Mouse (Mus musculus) kidney, adult 18-20 months (tissue): Measurements from ENCODE around the gene 3110021N24Rik.
"Not testable (repeated sequence)": the region's sequence is repeated elsewhere in the genome, so short reads cannot be mapped to it uniquely, and the experiment has no call there.

Experiments
- DNase-seq: peaks from one replicate; pipeline ENCODE4 v3.0.0; 2021

3110021N24Rik gene

DNA sequence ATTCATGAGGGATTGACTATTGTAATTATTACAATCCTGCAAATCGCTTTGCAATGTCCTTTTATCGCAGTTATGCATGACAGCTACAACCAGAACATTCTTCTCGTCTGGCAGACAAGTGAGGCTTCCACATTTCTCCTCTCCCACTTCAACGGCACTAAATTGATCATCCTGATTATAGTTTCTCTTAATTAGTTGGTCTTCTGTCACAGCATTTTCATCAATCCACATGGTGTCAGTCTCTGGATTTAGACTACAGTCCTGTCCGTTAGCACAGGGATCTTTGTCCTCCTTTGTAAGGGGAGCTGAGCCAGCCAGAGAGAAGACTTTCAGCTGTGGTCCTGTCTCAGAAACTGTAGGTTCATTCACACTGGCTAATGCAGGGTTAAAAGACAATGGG is at the start of gene 3110021N24Rik:
Gene 3110021N24Rik (plus strand): TSS at position 301 of the 400 bp plus-strand sequence.
- no peak for DNase-seq

DNA sequence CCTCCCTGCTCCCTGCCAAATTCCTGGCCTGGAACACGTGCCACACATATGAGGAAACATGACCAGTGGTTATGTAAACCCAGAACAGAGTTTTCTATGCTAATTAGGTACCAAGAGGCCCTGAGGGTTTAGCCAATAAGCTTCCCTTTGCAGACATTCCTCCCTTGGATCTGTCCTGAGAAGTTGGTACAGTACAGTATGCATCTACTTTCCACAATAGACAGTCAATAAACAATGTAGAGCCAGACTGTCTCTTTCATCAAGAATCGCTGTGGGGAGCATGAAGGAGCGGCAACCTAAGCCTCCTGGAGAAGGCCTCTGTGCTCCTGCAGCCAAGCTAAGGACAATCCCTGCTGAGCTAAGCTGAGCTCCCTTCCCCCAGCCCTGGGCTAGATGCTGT is 33.3 kb upstream of the 3110021N24Rik start:
- no peak for DNase-seq

DNA sequence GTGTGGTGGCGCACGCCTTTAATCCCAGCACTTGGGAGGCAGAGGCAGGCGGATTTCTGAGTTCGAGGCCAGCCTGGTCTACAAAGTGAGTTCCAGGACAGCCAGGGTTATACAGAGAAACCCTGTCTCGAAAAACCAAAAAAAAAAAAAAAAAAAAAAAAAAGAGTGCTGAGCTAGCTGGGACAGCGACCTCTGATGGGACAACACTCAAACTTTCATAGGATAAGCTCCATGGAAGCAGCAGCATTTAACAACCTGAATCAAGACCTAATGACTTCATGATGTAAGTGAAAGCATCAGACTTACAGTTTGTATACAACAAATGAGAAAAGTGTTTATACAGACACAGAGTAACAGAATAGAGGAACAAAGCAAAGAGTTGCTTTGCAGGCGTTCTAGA is 32.4 kb upstream of the 3110021N24Rik start:
- not testable (repeated sequence) for DNase-seq

DNA sequence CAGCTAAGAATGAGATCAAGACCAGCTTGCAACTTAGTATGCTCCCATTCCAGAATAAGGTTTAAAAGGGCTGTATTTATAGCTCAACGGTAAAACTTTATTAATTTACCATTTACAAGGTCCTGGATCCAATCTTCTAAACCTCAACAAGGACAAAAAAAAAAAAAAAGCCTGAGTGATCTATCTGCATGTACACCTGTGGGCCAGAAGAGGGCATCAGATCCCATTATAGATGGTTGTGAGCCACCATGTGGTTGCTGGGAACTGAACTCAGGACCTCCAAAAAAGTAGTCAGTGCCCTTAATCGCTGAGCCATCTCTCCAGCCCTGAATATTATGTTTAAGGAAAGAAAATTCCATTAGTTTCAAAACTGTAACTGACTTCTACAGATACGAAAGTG is 29.0 kb upstream of the 3110021N24Rik start:
- no peak for DNase-seq

DNA sequence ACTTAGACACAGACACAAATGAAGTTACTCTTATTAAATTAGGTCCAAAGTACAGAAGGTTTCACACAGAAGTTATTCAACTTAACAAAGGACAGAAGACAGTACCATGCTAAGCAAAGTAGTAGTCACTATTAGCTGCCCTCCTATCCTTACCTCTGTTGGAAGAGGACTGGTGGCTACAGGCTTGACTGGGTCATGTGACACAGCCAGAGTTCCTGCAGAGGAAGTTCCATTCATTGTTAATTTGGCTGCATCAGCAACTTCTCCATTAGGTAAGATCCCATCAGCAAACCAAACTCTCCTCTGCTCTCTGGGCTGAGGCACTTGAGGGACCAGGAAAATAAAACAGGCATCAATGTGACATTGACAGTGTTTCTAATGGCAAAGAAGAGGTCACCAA is 28.0 kb upstream of the 3110021N24Rik start:
- no peak for DNase-seq

DNA sequence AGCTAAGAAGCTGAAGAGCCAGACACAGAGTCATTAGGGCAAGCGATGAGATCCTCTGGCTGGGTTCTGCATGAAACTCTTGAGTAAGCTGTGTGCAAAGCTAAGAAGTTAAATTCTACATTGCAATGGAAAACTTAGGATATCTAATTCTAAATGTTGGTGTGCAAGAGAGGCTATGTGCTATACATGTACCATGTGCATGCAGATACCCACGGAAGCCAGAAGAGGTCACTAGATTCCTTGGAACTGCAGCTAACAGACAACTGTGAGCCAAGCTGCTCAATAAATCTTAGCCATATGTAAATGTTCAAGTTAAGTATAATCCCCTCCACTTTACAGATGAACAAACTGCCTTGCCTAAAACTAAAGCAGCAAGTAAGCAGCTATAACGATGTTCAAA is 22.5 kb upstream of the 3110021N24Rik start:
- DNase-seq: peak; percentile 11

DNA sequence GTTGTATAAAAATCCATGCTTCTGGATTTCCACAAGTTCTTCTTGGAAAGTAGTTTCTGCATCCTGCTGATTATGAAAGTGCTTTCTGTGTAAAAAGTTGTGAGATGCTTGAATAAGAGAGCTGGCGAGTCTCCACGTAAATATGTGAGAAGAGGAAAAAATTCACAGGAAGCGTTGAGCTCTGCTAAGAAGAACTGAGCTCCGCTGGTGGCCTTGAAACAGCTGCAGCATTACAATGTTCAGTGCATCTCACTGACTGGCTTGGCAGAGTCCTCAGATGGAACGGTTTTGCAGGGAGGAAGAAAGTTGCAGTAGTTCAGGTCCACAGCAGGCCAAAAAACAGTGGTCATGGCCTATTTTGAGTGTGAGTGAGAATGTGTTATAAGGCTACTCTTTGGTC is 11.2 kb upstream of the 3110021N24Rik start:
- no peak for DNase-seq

DNA sequence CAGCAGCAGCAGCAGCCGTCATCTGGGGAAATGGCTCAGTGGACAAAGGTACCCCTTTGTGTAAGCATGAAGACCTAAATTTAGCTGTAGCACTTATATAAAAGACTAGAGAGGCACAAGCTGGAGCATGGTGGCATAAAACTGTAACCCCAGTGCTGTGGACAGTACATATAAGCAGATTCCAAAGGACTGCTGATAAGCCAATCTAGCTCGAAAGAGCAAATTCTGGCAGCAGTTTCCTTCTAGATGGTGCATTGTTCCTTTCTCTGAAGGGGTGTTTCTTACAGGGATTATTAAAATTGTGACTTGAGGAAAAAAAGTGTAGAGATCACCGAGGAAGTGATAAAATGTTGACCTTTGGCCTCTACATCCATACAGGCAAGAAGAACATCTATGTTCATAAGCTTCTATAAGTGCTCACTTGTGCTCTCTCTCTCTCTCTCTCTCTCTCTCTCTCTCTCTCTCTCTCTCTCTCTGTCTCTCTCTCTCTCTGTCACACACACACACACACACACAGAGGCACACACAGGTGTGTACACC is 1.9 kb downstream of the 3110021N24Rik start:
- DNase-seq: no peak

DNA sequence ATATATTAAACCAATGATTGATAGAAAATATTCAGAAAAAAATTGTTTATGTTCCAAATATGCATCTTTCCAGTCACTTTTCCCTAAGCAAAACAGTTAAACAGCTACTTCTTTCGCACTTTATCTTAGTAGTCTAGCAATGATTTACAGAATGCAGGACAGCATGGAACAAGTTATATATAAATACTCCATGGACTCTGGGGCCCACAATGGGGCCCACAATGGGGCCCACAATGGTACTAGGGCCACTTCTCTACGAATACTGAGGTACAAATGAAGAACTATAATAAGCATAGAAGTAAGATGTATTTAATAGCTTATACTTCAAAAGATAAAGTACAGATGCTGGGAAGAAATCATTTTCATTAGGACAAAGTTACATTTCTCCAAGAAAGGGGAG is 4.7 kb downstream of the 3110021N24Rik start:
- DNase-seq: no peak

DNA sequence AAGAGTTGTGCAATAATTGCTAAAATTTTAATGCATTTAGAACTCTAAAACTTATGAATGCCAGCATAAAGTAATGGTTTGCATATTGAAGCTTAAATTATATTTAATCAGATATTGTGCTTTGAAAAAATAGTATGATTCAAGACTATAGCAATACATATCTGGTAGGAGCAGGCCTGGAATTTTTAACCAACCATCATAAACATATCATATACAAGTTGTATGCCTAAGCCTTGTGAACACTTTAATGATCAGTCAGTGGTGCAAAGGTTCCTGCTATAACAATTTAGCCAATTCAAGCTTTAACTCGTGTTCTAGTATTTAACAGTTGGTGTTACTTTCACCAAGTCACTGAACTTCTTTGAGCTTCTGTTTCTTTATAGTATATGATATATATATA is 11.0 kb downstream of the 3110021N24Rik start:
- DNase-seq: no peak

DNA sequence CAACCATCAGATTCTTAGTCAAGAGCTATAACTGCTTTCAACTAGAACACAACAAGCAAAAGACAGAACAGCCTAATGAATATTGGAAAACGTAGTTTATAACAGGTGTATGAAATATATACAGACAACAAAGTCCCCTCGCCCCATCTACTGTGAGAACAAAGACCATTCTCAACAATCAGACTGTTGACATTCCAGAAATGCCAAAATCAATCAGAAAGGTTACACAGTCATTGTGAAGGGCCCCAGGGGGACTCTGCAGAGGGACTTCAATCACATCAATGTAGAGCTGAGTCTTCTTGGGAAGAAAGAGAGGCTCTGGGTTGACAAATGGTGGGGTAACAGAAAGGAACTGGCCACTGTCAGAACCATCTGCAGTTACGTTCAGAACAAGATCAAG is 12.1 kb downstream of the 3110021N24Rik start:
- DNase-seq: no peak

DNA sequence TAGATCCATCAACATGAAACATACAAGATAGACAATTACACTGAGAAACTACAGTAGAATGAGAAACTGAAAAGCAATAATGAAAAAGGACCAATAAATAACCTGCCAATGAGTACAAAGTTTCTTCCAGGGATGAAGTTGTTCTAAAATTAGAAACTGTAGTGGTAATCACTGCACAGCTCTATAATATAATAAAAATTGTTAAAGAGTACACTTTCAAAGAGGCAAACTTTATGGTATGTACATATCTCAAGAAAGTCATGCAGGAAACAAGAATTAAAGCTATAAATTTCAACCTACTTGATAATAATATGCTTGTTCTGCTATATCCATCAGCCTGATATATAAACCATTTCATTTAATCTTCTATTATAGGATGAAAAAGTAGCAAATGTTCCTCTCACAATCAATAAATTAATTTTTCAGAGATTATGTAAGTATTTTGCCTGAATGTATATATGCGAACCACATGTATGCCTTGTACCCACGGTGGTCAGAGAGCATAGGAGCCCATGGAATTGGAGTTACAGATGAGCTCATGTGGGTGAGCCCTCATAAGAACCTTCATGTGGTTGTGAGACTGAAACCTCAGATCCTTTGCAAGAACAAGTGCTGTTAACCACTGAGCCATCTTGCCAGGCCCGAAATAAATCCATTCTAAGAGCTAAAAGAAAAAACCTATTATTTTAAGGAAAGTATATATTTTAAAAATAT is 26.9 kb downstream of the 3110021N24Rik start:
- DNase-seq: no peak

DNA sequence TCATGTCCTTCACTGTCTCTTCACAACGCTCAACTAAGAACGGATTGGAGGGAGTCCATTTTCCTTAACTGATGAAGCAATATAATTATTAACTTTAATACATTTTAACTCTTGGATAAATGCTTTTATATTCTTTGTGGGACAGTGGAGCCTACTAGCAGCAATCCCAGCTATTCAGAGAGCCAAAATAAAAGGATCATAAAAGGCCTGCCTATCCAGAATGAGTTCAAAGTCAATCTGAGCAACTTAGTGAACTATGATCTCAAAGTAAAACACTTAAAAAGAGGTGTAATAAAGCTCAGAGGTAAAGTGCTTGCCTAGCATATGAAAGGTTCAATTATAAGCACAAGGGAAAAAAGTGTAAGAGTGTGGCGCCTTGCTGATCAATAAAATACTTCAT is 40.1 kb downstream of the 3110021N24Rik start:
- DNase-seq: no peak

DNA sequence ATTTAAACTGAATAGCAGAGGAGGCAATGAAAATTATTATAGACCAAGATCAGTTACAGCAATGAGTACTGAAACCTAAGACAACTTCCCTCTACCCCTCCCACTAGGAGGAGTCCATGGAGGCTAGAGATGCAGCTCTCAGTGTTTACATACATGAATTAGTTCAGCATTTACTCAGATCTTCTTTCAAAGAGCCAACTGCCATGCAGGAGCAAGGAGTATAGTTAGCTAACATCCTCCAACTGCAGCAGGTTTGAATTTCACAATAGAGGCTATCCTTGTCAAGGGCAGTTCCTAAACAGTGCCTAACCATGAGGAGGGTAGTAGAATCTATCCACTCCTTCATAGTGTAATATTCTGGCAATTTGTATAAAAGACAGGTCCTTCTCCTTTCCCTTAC is 49.1 kb downstream of the 3110021N24Rik start:
- DNase-seq: no peak

DNA sequence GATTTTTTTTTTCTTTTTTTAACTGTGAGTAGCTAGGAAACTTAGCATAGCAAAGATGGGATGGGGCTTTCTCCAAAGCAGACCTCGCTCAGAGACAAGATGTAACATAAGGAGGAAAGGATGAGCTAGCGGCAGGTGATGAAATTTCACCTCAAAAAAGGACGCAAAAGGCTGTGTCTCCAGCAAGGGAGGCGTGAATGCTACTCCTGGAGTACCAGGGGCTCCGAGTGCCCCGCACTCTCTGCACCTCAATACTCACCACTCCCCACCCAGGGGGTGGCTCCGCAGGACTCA is 60.3 kb downstream of the 3110021N24Rik start:
- no peak for DNase-seq

DNA sequence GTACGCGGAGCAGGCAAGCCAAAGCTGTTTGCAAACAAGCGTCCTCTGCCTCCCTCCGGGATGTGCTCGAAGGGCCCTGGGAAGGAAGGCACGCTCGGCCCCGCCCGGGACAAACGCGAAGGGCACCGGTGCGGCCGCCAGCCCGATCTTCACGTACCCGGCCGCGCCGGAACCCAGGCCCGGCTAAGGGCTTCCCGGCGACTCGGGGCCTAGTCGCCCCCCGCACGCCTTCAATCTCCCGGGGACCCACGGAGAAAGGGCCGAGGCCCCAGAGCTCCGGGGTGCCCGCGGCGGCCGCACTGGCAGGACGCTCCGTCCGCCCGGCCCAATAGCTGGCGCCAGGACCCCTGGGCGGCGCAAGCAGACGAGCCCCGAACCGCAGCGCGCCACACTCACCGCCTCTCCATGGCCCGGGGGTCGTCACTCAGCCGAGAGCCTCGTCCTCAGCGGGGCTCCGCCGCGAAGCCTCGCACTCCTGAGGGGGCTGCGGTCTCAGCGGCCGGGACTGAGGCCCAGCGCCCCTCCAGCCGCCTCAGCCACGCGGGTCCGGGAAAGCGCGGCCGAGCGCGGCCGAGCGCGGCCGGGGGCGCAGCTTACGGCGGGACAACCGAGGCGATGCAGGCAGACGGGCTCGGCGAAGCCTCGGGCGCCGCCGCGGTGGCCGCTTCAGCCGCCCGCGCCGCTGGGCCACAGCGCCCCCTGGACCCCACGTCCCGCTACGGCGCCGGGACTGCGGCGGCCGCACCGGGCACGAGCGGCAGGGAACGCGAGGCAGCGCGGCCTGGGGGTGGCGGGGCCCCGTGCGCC is 60.8 kb downstream of the 3110021N24Rik start, which contains the start of gene Zfyve9:
Gene Zfyve9 (minus strand): TSS at position 742 of the 807 bp plus-strand sequence.
- DNase-seq: peak; percentile 87

DNA sequence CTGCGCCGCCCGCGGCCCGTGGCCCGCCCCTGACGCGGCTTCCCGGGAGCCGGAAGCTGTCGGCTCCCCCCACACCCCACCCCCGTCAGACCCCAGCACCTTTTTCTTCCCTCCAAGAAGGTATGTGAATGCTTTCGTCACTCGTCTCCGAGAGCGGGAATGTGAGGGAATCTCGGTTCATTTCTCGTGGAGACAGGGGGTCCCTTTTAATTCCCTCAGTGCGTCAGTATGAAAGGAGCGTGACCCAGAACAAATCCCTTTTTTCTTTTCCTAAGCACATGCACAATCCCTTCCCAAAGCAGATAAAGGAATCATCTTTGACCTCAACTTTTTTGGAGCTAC is 61.4 kb downstream of the 3110021N24Rik start:
- DNase-seq: no peak

DNA sequence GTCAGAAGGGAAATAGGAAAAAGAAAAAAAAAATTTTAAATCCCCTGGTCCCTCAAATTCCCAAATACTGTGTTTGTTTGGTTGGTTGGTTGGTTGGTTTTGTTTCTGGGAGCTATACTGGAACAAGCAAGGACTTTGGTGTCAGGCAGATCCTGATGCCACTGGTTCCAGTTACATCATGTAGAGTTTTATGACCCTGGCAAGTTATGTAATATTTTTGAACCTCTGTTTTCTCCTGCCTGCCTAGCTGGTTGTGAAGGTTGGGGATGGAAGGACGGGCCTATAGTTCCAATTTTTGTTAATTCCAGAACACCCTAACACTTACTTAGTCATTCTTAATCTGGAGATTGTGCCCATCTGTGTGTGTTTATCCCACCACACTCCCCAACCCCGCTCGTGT is 62.1 kb downstream of the 3110021N24Rik start:
- no peak for DNase-seq

DNA sequence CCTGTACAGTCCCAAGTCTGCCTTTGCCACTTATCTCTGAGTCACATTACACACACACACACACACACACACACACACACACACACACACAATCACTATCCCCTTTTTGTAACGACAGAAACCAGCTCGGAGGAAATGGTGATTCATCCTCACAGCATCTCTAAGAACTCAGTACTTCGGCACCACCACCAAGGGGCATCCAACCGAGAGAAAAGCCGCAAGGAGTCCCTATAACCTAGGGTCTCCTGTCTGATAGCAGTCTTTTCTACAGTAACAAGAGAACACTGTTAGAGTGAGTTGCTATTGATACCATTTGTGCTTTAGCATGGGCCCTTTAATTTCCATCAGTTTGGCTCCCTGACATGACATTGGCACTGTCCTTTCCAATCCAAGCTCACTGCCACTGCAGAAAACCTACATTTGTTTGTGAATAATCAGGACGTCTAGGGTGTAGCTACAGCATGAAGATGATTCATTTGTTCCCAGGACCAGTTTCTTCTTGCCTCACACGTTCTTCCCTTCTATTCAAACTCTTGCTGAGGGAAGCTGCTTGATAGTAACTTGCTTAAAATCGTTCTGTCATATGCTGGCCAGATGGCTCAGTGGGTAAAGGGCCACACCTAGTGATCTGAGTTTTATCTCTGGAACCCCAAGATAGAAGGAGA is 63.1 kb downstream of the 3110021N24Rik start:
- no peak for DNase-seq

DNA sequence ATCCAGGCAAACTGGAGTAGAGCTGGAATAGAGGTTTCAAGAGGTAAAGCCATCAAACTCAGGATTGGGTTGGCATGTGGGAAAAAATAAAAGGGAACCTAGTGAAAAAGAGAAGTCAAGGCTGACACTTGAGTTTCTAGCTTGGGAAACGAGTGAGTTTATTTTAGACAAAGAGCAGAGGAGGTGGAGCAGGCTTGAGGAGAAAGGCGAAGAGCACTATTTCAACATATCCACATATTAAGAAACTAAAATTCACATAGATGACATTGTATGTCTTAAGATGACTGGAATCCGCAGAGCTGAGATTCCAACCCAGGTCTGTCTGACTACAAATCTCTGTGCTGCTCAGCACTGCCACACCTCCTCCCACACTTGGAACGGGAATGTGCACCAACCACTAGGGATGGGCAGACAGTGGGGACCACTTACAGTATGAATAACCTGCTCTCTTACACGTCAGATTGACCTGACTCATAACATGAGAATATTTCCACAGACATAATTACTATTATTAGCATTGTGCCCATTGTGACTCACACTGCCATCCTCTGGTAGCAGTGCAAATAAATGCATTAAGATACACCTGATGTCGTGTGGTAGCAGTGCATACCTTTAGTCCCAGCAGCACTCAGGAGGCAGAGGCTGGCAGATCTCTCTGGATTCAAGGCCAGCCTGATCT is 69.9 kb downstream of the 3110021N24Rik start:
- no peak for DNase-seq

DNA sequence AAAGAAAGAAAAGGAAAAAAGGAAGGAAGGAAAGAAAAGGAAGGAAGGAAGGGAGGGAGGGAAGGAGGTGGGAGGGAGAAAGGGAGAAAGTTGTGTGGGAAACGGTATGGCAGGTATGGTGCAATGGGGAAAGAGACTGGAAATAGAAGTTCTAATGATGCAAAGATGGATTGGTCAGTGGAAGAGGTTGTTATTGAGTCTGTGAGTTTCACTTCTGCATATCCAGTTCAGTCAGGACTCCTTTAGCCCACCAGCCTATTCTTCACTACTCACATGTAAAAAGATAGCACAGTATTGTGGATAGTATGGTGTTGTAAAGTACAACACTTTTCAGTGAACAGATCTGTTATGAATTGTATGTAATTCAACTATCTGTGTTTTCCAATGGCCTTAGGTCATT is 71.1 kb downstream of the 3110021N24Rik start:
- DNase-seq: no peak

DNA sequence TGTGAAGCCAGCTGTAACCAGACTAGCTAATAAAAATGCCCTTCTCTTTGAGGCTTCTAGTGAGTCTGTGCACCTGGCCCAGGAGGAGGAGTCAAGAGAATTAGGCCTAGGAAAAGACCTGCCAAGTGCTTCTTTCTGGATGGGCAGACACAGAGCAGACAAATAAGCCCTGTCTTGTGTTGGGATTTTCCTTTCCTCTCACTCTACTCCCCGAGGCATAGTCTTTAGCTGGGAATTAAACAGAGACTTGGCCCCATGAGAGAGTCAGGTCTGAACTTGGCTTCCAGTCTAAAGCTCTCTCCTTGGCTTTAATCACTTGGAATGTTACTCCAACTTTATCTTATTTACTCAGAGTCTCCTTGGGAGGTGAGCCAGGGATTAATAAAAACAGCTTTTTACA is 74.5 kb downstream of the 3110021N24Rik start:
- no peak for DNase-seq

DNA sequence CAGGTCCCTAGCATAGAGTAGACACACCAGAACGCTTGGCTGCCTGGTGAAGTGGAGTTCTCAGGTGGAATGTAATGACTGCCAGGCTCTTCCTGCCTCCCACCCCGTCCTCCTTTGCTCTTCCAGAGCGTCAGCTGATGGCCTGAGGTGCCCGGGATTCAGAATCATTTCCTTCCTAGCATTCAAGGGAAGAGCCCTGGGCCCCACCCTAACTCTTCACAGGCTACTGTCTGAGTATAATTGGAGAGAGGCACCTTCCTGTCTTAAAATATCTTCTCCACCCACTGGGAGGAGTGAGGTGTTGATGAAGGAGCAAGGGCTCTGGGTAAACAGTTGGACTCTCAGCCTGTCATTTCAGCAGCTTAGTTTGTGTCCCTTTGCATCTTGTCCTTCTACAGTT is 77.3 kb downstream of the 3110021N24Rik start:
- peak; percentile 5 for DNase-seq
